Mouse (Mus musculus): Measurements from ENCODE around the gene Entpd8.

Entpd8 gene

DNA sequence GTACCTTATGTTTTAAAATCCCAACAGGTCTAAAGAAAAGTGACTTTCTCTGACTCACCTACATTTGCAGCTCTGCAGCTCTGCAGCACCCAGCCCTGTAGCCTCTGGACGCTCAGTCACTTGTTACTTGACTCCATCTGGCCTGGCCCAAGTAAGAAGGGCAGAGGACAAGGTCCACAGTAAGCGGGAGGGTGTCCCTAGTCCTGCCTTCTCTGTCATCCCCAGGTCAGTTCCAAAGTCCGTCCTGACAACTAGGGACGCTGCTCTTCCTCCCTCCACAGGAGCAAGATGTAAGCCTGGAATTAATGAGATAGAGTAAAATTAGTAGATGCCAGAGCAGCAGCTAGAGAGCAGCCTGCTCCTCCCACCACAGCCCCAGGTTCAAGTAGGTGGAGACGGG is at the start of gene Entpd8:
Entpd8 (plus strand) TSS at position 229 of the 400 bp plus-strand sequence.
- DNase-seq = no peak

DNA sequence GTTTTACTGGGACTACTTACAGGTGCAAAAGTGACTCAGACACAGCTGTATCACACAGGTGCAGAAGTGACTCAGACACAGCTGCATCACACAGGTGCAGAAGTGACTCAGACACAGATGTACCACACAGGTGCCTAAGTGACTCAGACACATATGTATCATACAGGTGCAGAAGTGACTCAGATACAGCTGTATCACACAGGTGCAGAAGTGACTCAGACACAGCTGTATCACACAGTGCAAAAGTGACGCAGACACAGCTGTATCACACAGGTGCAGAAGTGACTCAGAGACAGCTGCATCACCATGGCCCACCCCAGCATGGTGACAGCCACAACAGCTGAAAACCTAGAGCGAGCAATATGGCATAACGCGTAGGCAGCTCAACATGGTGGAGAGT is 45.1 kb upstream of the Entpd8 start:
- no peak for DNase-seq

DNA sequence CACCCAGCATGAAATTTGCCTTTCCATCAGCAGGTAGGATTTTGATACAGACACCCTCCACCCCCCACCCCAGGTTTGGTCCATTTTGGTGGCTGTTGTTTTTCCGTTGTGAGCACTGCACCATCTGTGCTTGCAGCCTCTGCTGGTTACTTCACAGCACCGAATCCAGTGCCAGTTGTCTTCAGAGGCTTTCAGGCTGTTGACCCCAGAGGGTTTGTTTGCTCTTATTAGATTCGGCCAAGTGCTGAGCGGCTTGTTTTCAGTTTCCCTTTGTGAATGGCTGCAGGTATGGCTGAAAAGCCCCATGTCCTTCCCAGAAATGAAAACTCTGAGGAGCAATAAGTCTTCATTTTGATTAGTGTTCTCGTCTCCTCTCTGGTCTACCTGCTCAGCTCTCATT is 40.0 kb upstream of the Entpd8 start:
- DNase-seq = no peak

DNA sequence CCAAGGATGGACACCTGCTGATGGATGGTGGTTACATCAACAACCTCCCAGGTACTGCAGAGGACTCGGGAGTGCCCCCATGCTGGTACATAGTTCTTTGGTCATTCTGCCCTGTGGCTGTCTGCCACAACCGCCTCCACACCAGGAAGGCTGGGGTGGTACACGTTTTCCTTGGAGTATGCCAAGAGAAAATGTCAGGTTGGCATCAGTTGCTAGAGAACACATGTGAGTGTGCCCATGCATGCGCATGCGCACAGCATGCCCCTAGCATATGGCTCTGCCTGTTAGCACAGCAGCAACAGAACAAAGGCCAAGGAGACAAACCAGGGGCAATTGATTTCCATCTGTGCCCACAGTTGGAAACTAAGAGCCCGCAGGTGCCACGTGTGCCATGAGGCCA is 29.2 kb upstream of the Entpd8 start:
- DNase-seq = no peak

DNA sequence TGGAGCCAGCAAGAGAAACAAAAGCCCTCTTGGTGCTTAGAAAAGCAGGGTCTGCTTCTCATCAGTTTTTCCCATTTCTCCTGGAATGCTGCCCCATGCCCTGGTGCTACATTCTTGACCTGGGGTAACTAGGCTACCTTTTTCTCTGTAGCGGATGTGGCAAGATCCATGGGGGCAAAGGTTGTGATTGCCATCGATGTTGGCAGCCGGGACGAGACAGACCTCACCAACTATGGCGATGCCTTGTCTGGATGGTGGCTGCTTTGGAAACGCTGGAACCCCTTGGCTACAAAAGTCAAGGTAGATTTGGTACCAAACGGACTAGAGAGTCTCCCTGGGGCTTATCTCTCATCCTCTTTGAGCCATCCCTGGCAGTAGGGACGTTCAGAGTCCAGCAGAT is 28.7 kb upstream of the Entpd8 start:
- no peak for DNase-seq

DNA sequence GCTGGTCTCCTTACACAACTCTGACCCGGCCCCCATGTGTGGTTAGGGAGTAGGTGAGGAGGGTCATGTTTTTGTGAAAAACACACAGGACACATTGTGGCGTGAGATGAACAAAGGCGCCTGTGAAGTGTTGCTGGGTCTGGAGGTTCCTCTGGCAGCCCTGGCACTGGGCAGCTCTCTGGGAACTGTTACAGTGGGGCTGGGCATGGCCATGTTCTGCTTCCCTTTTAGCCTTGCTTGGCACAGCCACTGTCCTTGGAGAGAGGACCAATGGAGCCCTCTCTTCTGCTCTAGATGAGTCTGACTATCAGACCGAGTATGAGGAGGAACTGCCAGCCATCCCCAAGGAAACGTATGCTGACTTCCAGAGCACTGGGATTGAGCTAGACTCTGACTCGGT is 27.0 kb upstream of the Entpd8 start:
- no peak for DNase-seq

DNA sequence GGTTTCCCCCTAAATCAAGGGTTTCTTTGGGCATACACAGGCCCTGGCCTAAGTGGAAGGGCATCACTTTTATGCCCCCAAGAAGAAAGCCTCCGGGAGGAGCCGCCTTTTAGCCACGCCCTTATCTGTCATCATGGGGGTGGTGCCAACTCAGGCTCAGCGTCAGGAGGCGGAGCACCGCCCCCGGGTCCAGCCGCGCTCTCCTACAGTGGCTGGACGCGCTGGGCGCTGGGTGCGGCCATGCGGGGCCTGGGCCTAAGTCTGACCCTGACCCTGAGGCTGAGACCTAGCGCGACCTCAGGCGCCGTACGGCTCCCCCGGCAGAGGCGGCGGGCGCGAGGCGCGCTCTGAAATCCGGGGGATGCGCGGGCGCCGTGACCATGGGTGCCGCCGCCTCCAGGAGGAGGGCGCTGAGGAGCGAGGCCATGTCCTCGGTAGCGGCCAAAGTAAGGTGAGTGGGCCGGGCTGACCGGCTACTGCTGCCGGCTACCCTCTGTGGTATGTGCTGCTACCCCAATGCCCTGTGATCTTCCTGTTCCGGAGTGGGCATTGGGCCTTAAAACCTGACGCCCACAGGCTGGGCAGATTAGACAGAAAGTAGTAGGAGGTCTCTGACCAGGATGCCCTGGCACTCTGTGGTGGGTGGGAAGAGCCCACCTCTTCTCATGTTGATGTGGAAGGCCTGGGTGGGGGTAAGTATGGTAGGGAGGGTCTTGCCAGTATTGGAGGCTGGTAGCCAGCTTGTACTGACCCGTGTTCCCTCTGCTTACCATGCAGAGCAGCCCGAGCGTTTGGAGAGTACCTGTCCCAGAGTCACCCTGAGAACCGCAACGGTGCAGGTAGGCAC is 25.7 kb upstream of the Entpd8 start, which contains the start of gene Nsmf:
Nsmf (plus strand) TSS at position 135 of the 847 bp plus-strand sequence.
- peak; percentile 46 to 60 for DNase-seq

DNA sequence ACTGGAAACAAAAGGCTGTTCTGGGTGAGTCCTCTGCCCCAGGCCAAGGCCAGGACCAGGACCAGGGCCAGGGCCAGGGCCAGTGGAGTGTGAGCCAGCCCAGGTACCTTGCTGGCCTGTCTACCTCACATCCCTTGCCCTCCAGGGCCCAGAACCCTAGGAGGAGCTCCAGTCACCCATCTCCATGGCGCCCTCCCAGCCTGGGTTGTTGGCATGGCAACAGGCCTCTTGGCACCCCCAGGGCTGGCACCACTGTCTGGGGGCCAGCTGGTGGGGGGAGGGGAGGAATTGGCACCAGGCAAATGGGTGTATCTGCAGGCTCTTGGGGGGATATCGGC is 25.1 kb upstream of the Entpd8 start:
- no peak for DNase-seq

DNA sequence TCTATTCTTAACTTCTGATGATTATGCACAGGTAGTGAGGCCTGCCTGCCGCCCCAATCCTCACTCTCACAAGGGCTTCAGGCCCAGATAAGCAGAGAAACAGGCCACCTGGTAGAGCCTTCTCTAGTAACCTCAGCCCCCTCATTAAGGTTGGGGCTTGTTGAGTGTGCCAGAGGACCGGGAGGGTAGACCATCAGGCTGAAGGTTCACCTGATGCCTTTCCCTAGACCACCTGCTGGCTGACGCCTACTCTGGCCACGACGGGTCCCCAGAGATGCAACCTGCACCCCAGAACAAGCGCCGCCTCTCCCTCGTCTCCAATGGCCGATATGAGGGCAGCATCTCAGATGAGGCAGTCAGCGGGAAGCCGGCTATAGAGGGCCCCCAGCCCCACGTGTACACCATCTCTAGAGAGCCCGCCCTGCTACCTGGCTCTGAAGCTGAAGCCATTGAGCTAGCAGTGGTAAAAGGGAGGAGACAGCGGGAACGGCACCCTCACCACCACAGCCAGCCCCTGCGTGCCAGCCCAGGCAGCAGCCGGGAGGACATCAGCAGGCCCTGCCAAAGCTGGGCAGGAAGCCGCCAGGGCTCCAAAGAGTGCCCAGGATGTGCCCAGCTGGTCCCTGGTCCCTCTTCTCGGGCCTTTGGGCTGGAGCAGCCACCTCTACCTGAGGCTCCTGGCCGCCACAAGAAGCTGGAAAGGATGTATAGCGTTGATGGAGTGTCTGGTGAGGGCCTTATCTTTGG is 24.5 kb upstream of the Entpd8 start:
- no peak for DNase-seq

DNA sequence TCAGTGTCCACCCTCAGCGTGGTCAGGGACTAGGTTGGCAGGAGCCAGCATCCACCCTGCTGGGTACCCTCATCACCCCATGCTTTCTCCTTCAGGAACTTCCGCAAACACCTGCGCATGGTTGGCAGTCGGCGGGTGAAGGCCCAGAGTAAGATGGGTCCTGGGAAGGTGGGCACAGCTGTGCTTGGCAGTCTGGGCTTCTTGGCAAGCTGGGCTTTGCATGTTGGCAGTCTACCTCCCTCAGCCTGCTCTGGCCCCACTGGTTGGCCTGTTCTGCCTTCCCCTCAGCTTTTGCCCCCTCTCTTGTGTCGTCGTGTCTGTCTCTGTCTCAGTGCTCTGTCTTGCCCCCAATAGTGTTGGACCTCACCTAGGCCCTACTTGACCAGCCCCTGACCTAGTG is 21.2 kb upstream of the Entpd8 start:
- DNase-seq = no peak

DNA sequence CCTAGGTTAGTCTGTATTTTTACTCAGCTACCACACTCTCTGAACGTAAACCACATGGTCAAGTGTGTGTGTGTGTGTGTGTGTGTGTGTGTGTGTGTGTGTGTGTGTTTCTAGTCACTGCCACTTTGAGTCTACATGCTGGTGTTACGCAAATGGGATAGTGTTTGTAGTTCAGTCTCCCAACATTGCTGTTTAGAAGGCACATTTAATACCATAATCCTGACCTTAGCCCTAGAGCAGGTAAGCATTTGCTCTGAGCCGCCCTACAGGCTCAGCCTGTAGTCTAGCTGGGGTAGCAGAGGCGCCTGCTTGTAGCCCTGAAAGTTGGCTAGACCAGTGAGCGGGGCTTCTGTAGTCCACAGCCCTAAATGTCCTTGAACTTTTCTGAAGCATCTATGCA is 16.6 kb upstream of the Entpd8 start:
- no peak for DNase-seq

DNA sequence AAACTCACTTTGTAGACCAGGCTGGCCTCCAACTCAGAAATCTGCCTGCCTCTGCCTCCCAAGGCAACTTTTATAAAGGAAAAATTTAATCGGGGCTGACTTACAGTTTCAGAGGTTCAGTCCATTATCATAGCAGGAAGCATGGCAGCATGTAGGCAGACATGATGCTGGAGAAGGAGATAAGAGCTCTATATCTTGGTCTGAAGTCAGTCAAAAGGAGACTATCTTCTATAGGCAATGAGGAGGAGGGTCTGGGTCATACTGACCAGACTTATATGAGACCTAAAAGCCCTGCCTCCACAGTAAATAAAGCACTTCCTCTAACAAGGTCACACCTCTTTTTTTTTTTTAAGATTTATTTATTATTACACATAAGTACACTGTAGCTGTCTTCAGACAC is 15.8 kb upstream of the Entpd8 start:
- no peak for DNase-seq

DNA sequence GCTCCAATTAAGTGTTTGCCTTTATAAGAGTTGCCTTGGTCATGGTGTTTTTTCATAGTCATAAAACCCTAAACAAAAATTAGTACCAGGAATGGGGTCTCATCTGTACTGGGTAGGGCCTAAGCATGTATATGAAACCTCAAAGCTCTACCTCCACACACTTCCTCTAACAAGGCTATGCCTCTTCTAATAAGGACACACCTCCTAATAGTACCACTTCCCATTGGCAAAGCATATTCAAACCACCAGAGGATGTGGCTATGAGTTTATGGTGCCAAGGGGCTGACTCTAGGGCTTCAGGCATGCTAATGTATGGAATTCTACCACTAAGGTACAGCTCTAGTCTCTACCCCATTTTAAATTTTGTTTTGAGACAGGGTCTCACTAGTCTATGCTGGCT is 14.6 kb upstream of the Entpd8 start:
- DNase-seq = no peak

DNA sequence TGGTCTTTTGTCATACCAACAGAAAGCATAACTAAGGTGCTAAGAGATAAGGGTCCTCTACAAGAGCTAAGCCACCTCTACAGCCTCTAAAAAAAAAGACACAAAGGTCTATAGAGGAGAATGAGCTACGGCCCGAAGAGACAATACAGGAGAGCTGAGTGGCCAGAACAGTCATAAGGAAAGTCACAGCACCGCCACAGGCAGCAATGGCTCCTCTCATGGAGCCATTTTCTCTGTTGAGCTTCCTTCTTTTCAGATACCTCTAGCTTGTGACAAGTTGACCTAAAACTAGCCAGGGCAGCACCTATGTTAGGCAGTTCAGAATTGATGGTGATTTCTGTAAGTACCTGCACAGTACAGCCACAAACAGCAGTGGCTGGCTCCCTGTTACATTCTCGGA is 13.6 kb upstream of the Entpd8 start:
- DNase-seq = no peak

DNA sequence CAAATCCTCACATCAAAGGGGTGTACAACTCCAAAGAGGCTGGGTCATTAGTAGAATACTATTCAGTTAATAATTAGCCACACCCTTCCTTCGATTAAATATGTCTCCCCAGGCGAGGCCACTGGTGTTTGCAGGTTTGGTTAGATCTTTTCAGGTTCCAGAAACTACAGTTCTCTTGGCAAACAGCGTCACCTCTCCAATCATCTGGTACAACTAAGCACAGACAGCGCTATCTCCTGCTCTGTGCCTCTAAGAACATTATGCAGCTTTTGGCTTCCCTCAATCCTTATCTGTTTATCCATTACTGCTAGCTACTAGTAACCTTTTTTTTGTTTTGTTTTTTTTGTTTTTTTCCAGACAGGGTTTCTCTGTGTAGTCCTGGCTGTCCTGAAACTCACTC is 10.6 kb upstream of the Entpd8 start:
- DNase-seq = no peak

DNA sequence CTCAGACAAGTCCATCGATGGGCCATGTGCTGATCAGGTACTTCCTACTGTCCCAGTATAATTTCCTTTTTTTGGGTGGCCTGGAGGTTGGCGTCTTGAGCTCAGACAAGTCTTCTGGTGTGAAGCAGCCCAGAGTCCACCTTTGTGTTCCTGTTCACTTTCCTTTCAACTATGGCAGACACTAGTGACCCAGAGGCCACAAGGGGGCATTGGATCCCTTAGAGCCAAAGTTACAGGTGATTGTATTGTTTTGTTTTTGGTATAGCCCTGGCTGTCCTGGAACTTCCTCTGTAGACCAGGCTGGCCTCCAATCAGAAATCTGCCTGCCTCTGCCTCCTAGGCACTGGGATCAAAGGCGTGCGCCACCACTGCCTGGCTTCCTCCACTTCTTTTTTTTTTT is 7.7 kb upstream of the Entpd8 start:
- DNase-seq = no peak

DNA sequence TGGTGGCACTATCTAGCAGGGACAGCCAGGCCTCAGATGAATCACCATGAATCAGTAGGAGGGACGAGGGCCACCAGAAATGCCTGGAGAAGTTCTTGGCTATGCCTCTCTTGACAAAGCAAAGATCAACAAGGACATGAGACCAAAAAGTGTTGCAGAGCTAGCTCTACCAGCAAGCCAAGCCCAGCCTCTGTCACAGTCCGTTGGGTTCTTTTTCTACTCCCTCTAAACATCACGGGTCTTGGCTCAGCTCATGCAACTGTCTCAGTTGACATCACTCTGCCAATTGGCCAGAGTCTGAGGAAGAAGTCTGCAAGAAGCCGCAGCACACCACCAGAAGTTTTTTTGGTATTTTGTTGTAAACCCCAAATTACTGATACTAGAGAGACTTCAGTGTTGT is 4.6 kb upstream of the Entpd8 start:
- no peak for DNase-seq

DNA sequence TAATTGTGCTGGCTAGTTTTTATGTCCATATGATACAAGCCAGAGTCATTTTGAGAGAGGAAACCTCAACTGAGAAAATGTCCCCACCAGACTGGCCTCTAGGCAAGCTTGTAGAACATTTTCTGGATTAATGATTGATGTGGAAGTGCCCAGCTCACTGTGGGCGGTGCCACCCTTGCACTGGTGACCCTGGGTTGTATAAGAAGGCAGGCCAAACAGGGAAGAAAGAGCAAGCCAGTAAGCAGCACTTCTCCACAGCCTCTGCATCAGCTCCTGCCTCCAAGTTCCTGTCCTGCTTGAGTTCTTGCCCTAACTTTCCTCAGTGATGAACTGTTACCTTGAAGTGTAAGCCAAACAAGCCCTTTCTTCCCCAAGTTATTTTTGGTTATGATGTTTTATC is 1.1 kb upstream of the Entpd8 start:
- no peak for DNase-seq

DNA sequence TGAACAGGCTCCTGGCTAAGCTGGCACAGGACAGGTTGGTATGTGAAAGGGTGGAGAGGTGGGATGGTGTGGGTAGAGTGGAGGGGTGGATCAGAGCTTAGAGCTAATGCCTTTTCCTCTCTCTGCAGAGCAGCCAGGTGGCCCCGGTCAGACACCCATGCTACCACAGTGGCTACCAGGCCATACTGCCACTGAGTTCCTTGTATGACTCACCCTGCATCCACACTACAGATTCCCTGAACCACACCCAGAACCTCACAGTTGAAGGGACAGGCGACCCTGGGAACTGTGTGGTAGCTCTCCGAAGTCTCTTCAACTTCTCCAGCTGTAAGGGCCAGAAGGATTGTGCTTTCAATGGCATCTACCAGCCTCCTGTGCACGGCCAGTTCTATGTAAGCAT is 3.6 kb downstream of the Entpd8 start:
- no peak for DNase-seq

DNA sequence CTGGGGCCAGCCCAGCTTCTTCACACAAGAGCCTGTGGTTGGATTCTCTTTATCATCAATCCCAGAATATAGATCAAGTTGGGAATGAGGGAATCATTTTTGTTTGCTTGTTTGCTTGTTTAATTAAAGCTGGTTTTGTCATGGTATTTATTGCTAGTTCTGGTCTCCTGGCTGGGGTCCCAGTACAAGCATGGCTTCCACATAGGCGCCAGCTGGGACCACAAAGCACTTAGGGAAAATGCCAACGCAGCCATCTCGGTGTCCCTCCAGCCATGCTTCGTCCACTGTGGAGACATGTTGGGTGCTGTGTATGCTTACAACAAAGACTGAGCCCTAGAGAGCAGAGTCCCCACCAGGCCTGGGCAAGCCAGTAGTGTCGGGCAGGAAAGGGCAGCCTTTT is 5.5 kb downstream of the Entpd8 start:
- no peak for DNase-seq

DNA sequence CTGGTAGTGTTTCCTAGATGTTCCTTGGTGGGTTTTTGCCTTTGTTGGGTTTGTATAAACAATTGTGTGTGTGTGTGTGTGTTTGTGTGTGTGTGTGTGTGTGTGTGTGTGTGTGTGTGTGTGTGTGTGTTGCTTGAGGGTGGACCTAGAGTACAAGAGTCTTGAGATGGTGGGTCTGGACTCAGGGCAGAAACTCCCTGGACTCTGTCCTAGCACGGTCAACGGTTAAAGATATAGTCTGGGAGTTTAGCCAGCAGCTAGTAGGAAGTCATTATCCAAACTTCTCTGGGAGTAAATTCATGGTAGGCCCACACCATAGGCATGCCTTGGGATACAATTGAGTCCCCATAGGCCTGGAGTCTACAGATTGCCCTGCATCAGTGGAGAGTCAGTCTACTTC is 7.7 kb downstream of the Entpd8 start:
- DNase-seq = no peak

DNA sequence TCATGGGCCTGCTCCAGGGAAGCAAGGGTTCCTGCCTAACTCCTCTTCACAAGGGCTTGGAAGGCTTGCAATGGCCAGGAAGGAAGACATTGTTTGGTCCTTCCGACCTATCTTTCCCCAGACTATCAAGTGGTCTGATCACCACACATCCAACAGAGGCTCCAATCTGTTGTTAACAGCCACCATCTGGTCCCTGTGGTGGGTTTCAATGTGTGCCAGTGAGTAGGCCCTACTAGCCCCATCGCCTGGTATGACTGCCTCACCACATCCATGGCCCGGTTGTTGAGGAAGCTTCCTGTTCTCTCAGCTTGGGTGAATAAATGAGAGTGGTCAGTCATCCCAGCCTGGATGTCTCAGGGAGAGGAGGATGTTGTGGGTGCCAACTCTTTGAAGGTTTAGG is 8.5 kb downstream of the Entpd8 start:
- no peak for DNase-seq

DNA sequence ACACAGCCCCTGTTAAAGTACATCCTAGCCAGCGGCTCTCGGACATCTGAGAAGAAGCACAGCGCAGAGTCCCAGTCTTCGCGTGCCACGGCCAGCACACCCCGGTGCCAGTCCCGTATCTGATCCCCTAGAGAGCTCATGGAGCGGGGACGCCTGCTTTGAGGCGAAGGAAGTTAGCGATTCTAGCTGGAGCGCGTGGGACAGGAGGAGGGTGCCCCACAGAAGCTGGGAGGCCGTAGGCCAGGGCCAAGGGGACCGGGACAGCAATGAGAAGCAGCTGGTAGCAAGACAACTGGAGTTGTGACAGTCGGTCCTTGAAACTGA is 14.6 kb downstream of the Entpd8 start:
- DNase-seq = no peak

DNA sequence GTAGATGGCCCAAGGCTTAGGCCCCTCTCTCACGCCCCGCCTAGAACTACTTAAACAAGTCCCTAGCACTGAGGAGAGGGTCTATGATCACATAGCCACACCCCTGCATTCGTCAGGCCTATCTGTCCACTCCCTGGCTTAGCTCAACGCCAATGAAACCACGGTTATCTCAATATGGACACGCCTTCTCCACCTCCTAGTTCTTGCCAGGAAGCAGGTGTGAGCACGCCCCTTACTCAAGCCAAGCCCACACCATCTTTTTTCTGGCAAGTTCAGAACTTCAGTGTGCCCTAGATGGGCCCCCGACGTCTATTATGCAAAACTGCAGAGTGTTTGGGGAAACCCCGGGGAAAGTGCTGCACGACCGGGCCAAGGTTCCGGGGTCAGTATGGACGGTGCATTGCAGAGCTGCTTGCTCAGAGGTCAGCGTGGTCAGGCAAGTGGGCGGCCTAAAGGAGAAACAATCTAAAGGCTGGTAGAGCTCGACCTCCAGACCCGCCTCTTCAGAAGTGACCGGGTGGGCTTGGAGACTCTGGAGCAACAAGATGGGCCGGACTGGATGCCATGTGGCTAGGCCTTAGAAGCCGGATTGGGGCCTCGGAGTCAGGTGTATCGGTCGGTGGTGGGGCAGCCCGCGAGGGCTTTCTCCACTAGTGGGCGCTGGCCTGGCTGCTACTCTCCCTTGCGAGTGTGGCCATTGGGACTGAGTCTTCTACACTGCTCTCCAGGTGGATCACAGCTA is 15.2 kb downstream of the Entpd8 start, which contains the start of gene Noxa1:
Noxa1 (minus strand) TSS at position 41 of the 742 bp plus-strand sequence.
- no peak for DNase-seq
